Comparison of ENCODE assay signal across 9 mouse cellular contexts in genomic region chr2:85137601-85138140, GRCm38 (mm10). TPM values are rescaled to one million over a fixed set of nuclear protein-coding genes. Genes with fewer than 3 reads are reported as not detected.
DNase-seq lines count a peak whose midpoint lies in the region; ATAC-seq and TF ChIP-seq lines count a peak whose summit lies in the region.
"Had no signal": no experiment of that assay in that cellular context is flagged by ENCODE, and none has a peak within 500 bp of the region (broad histone marks: within the 10 kb centered on the region; RNA-seq: fewer than 3 reads in every experiment).

No protein-coding gene starts in this region.

- no peak for DNase-seq in kidney, postnatal 0 days (ENCODE audit: low spot score)
- DNase-seq in kidney, postnatal 25 days = no peak
- DNase-seq in spleen, adult 12 weeks (ENCODE audit: low spot score) = no peak
- DNase-seq in gastrocnemius, postnatal 36 days = no peak
- DNase-seq: adrenal gland, postnatal 25 days had no signal

- peak overlapping the region; percentile 28 for H3K4me3 ChIP-seq in kidney, postnatal 0 days (replicated peaks; ENCODE audit: low read depth, low read length)
- peak overlapping the region; percentile 21 for H3K4me3 ChIP-seq in embryonic facial prominence, embryonic 13.5 days
- peak overlapping the region; percentile 11; the same call in 1 of the 2 replicates for H3K4me3 ChIP-seq in hindbrain, embryonic 15.5 days

- H3K27me3 ChIP-seq in kidney, postnatal 0 days (ENCODE audit: insufficient read depth, low read length) = no peaks in the 10 kb centered on the region
- peaks cover 4% of the 10 kb centered on the region; the same call in 1 of the 2 replicates for H3K27me3 ChIP-seq in embryonic facial prominence, embryonic 13.5 days
- no peaks in the 10 kb centered on the region for H3K27me3 ChIP-seq in hindbrain, embryonic 15.5 days

- TF ChIP-seq CTCF in kidney, postnatal 0 days (IDR thresholded peaks at IDR 0.05; ENCODE audit: low read depth) = no peak

- no peaks in the 10 kb centered on the region for H3K4me1 ChIP-seq in kidney, postnatal 0 days (replicated peaks; ENCODE audit: insufficient read depth, low read length)
- H3K4me1 ChIP-seq in embryonic facial prominence, embryonic 13.5 days = peaks cover 5% of the 10 kb centered on the region
- no peaks in the 10 kb centered on the region for H3K4me1 ChIP-seq in hindbrain, embryonic 15.5 days (replicated peaks)

- 60% methylated on average over 10 of the region's 10 CpGs for WGBS in kidney, postnatal 0 days
- 62% methylated on average over 10 of the region's 10 CpGs for WGBS in embryonic facial prominence, embryonic 13.5 days
- 78% methylated on average over 10 of the region's 10 CpGs for WGBS in hindbrain, embryonic 15.5 days

- peak overlapping the region; percentile 25; the same call in 1 of the 2 replicates for H3K4me2 ChIP-seq in kidney, postnatal 0 days (ENCODE audit: low read length)
- no peak overlapping the region for H3K4me2 ChIP-seq in embryonic facial prominence, embryonic 13.5 days
- H3K4me2 ChIP-seq in hindbrain, embryonic 15.5 days = no peak overlapping the region

- H3K9ac ChIP-seq in kidney, postnatal 0 days (ENCODE audit: low read depth, low read length) = peak overlapping the region; percentile 42; the same call in 1 of the 2 replicates
- peak overlapping the region; percentile 3; the same call in 1 of the 2 replicates for H3K9ac ChIP-seq in embryonic facial prominence, embryonic 13.5 days
- H3K9ac ChIP-seq in hindbrain, embryonic 15.5 days = no peak overlapping the region

- H3K36me3 ChIP-seq in kidney, postnatal 0 days (ENCODE audit: insufficient read depth, low read length) = no peaks in the 10 kb centered on the region
- H3K36me3 ChIP-seq in embryonic facial prominence, embryonic 13.5 days = no peaks in the 10 kb centered on the region
- H3K36me3 ChIP-seq in hindbrain, embryonic 15.5 days = no peaks in the 10 kb centered on the region

- no peak for ATAC-seq in kidney, postnatal 0 days (replicated peaks; ENCODE audit: low FRiP score, low read depth)
- no peak for ATAC-seq in embryonic facial prominence, embryonic 13.5 days (ENCODE audit: insufficient number of reproducible peaks, insufficient read depth, low FRiP score, low TSS enrichment, low read depth)
- ATAC-seq in hindbrain, embryonic 15.5 days (ENCODE audit: low FRiP score, low read depth) = no peak
- peak; percentile 78 for ATAC-seq in megakaryocyte, adult 5-6 weeks (ENCODE audit: poor library complexity, severe bottlenecking)
- ATAC-seq in frontal cortex, adult (ENCODE audit: low TSS enrichment) = no peak

- H3K27ac ChIP-seq in kidney, postnatal 0 days = peak overlapping the region; percentile 68; the same call in 1 of the 2 replicates
- no peak overlapping the region; the same call in 1 of the 2 replicates for H3K27ac ChIP-seq in embryonic facial prominence, embryonic 13.5 days
- no peak overlapping the region for H3K27ac ChIP-seq in hindbrain, embryonic 15.5 days (replicated peaks)

- no peaks in the 10 kb centered on the region for H3K9me3 ChIP-seq in kidney, postnatal 0 days (replicated peaks; ENCODE audit: low read length)
- H3K9me3 ChIP-seq in embryonic facial prominence, embryonic 13.5 days = no peaks in the 10 kb centered on the region
- H3K9me3 ChIP-seq in hindbrain, embryonic 15.5 days = no peaks in the 10 kb centered on the region

- intact Hi-C loops in gastrocnemius, postnatal 36 days (cut with DNase I) = no loop called here

RNA-seq across cellular contexts. Expression of gene Aplnr, which starts 1.6 kb away (rescaled TPM):
- polyA plus RNA-seq in kidney, postnatal 0 days (2015; fragmentation: Nextera tagmentation; extraction: Ambion mirVana) = 77.7 and 81.3 TPM in 2 replicates
- polyA plus RNA-seq in embryonic facial prominence, embryonic 13.5 days (2015; fragmentation: Nextera tagmentation; extraction: Ambion mirVana) = 47.2 and 50.1 TPM in 2 replicates
- polyA plus RNA-seq in hindbrain, embryonic 15.5 days (2015; fragmentation: Nextera tagmentation; extraction: Ambion mirVana) = 30.5 and 31.6 TPM in 2 replicates
- total RNA-seq in megakaryocyte, adult 5-6 weeks (2015) = 1.1 and 2.2 TPM in 2 replicates
- 1.5 and 2.1 TPM in 2 replicates for total RNA-seq in megakaryocyte, adult 5-6 weeks (2017)
- 10 to 100 TPM in 1 of 2 experiments, 1 to 10 TPM in 1; 8.8 to 14.6 TPM for total RNA-seq in gastrocnemius, postnatal 36 days (2021)

RNA-seq across cellular contexts. Expression of gene Lrrc55, which starts 59.3 kb away (rescaled TPM):
- 0.47 and 0.84 TPM in 2 replicates for polyA plus RNA-seq in kidney, postnatal 0 days (2015; fragmentation: Nextera tagmentation; extraction: Ambion mirVana)
- 0.59 and 0.61 TPM in 2 replicates for polyA plus RNA-seq in embryonic facial prominence, embryonic 13.5 days (2015; fragmentation: Nextera tagmentation; extraction: Ambion mirVana)
- 10.9 and 11.9 TPM in 2 replicates for polyA plus RNA-seq in hindbrain, embryonic 15.5 days (2015; fragmentation: Nextera tagmentation; extraction: Ambion mirVana)
- total RNA-seq in megakaryocyte, adult 5-6 weeks (2015) = not detected in 2 replicates
- not detected in 2 replicates for total RNA-seq in megakaryocyte, adult 5-6 weeks (2017)
- 1 to 10 TPM in 1 of 2 experiments, under 1 TPM in 1; 0.76 to 1.5 TPM for total RNA-seq in gastrocnemius, postnatal 36 days (2021)
